Mouse (Mus musculus) layer of hippocampus, adult 11-12 months (tissue): Measurements from ENCODE around the gene Hes3.
A peak's percentile ranks its signal among the peaks of the same experiment; 100 is the strongest.

ENCODE experiments used
- DNase-seq: peaks from one replicate; pipeline ENCODE4 v3.0.0; 2022; ENCODE audit warnings: low spot score

The Hes3 gene

GRCm38 (mm10) chr4:152305991-152306390 is 14.5 kb upstream of the Hes3 start:
- DNase-seq: no peak

- no peak for DNase-seq
Observed at GRCm38 (mm10) chr4:152304685-152305084, 13.2 kb upstream of the Hes3 start.

GRCm38 (mm10) chr4:152303172-152303571 is 11.7 kb upstream of the Hes3 start:
- DNase-seq: no peak

GRCm38 (mm10) chr4:152302012-152302411 is 10.6 kb upstream of the Hes3 start:
- no peak for DNase-seq

- no peak for DNase-seq
Observed at GRCm38 (mm10) chr4:152300375-152300774, 8.9 kb upstream of the Hes3 start.

GRCm38 (mm10) chr4:152298836-152299235 is 7.4 kb upstream of the Hes3 start:
- DNase-seq: no peak

GRCm38 (mm10) chr4:152296874-152297861 is 5.7 kb upstream of the Hes3 start, which contains the start of gene Icmt:
Icmt (plus strand) TSS chr4:152297227.
- peak; percentile 99 for DNase-seq

GRCm38 (mm10) chr4:152296371-152296770 is 4.9 kb upstream of the Hes3 start:
- no peak for DNase-seq

GRCm38 (mm10) chr4:152295916-152296315 is 4.5 kb upstream of the Hes3 start:
- DNase-seq: no peak

- no peak for DNase-seq
Observed at GRCm38 (mm10) chr4:152294188-152294929, 2.9 kb upstream of the Hes3 start.

GRCm38 (mm10) chr4:152292102-152292765 is 772 bp upstream of the Hes3 start:
- no peak for DNase-seq

- DNase-seq: no peak
Observed at GRCm38 (mm10) chr4:152290991-152291390, 471 bp downstream of the Hes3 start.

GRCm38 (mm10) chr4:152290385-152290784 is 1.1 kb downstream of the Hes3 start:
- DNase-seq: no peak

- DNase-seq: no peak
Observed at GRCm38 (mm10) chr4:152288398-152288945, 3.0 kb downstream of the Hes3 start.

GRCm38 (mm10) chr4:152287317-152288120 is 3.9 kb downstream of the Hes3 start:
- no peak for DNase-seq

- DNase-seq: no peak
Observed at GRCm38 (mm10) chr4:152286887-152287286, 4.6 kb downstream of the Hes3 start.

- DNase-seq: no peak
Observed at GRCm38 (mm10) chr4:152286183-152286582, 5.3 kb downstream of the Hes3 start.

- DNase-seq: no peak
Observed at GRCm38 (mm10) chr4:152285505-152285904, 6.0 kb downstream of the Hes3 start.

- peak; percentile 88 for DNase-seq
Observed at GRCm38 (mm10) chr4:152283186-152283950, 8.1 kb downstream of the Hes3 start.

- no peak for DNase-seq
Observed at GRCm38 (mm10) chr4:152282721-152283120, 8.7 kb downstream of the Hes3 start.
